Mouse (Mus musculus) megakaryocyte, adult 5-6 weeks (primary cell): ENCODE results near the gene Gm28048. TPM values are rescaled to one million over a fixed set of nuclear protein-coding genes. Genes with fewer than 3 reads are reported as not detected.

Experiments
- ATAC-seq: 2 replicates; pipeline ENCODE4 v1.8.0; 2016; ENCODE audit warnings: mild to moderate bottlenecking, inconsistent platforms; ENCODE audit not compliant: poor library complexity, severe bottlenecking
- total RNA-seq, 2 experiments: library from RNA; stranded (forward) in 1 of 2; stranded (reverse) in 1 of 2; fragments of 153-499, 151-499 nt in 1 of 2; fragments of 221-1000, 200-1000 nt in 1 of 2; gene quantifications; 2 replicates each; pipeline versions ENCODE4 v1.2.3 to v1.2.4; 2015 to 2017

Gene Gm28048
- total RNA-seq, 2 experiments from 2014 or later = 31.5 to 62.6 TPM

GRCm38 (mm10) chr11:22813921-22814704 is 167.8 kb downstream of the Gm28048 start:
- ATAC-seq = peak; percentile 73

GRCm38 (mm10) chr11:22813427-22813826 is 168.5 kb downstream of the Gm28048 start:
- no peak for ATAC-seq

- no peak for ATAC-seq
Measured at GRCm38 (mm10) chr11:22811413-22811812, 170.5 kb downstream of the Gm28048 start.

GRCm38 (mm10) chr11:22809465-22810096 is 172.3 kb downstream of the Gm28048 start:
- ATAC-seq = no peak; the same call in 1 of the 2 replicates

GRCm38 (mm10) chr11:22808040-22808439 is 173.8 kb downstream of the Gm28048 start:
- no peak for ATAC-seq

GRCm38 (mm10) chr11:22805171-22805570 is 176.7 kb downstream of the Gm28048 start:
- ATAC-seq = no peak

- peak; percentile 51 for ATAC-seq
Measured at GRCm38 (mm10) chr11:22799987-22800424, 181.9 kb downstream of the Gm28048 start.

GRCm38 (mm10) chr11:22798916-22799315 is 183.0 kb downstream of the Gm28048 start:
- no peak for ATAC-seq

- ATAC-seq = peak; percentile 84
Measured at GRCm38 (mm10) chr11:22794734-22795133, 187.2 kb downstream of the Gm28048 start.

- no peak for ATAC-seq
Measured at GRCm38 (mm10) chr11:22793881-22794203, 188.0 kb downstream of the Gm28048 start.

- ATAC-seq = no peak
Measured at GRCm38 (mm10) chr11:22793176-22793880, 188.6 kb downstream of the Gm28048 start.

- no peak for ATAC-seq
Measured at GRCm38 (mm10) chr11:22792149-22792548, 189.7 kb downstream of the Gm28048 start.

GRCm38 (mm10) chr11:22791726-22792125 is 190.2 kb downstream of the Gm28048 start:
- ATAC-seq = no peak

GRCm38 (mm10) chr11:22787833-22788232 is 194.1 kb downstream of the Gm28048 start:
- ATAC-seq = peak; percentile 51; the same call in 1 of the 2 replicates

Other genes starting within 250 kb of the Gm28048 start
- gene B3gnt2, start 121.1 kb downstream of the Gm28048 start, total RNA-seq (2015) = 8.3 and 13.0 TPM in 2 replicates
- 20.8 and 28.9 TPM in 2 replicates for gene B3gnt2, start 121.1 kb downstream of the Gm28048 start, total RNA-seq (2017)
- 7.2 and 7.4 TPM in 2 replicates for gene Zrsr1, start 10.1 kb downstream of the Gm28048 start, total RNA-seq (2015)
- 11.7 and 15.4 TPM in 2 replicates for gene Zrsr1, start 10.1 kb downstream of the Gm28048 start, total RNA-seq (2017)
- 138 TPM in 2 replicates for gene Commd1, start 292 bp upstream of the Gm28048 start, total RNA-seq (2015)
- 98.5 and 129 TPM in 2 replicates for gene Commd1, start 292 bp upstream of the Gm28048 start, total RNA-seq (2017)
- gene Cct4, start 8.4 kb upstream of the Gm28048 start, total RNA-seq (2015) = 184 and 193 TPM in 2 replicates
- 137 and 141 TPM in 2 replicates for gene Cct4, start 8.4 kb upstream of the Gm28048 start, total RNA-seq (2017)
- 3.5 and 4.1 TPM in 2 replicates for gene Fam161a, start 25.4 kb upstream of the Gm28048 start, total RNA-seq (2015)
- 2.6 and 3.5 TPM in 2 replicates for gene Fam161a, start 25.4 kb upstream of the Gm28048 start, total RNA-seq (2017)